Mouse (Mus musculus) liver, postnatal 0 days (tissue): ENCODE results near the gene Irs2.

ENCODE experiments used
- CTCF ChIP-seq: sonication (generic); IDR thresholded peaks from 2 replicates; pipeline ENCODE4 v1.5.1; 2016; ENCODE audit warnings: antibody characterized with exemption, low read depth
- EP300 ChIP-seq: IDR thresholded peaks from 2 replicates; pipeline ENCODE4 v1.6.1; 2016; ENCODE audit warnings: antibody characterized with exemption, low read depth, mild to moderate bottlenecking

DNA sequence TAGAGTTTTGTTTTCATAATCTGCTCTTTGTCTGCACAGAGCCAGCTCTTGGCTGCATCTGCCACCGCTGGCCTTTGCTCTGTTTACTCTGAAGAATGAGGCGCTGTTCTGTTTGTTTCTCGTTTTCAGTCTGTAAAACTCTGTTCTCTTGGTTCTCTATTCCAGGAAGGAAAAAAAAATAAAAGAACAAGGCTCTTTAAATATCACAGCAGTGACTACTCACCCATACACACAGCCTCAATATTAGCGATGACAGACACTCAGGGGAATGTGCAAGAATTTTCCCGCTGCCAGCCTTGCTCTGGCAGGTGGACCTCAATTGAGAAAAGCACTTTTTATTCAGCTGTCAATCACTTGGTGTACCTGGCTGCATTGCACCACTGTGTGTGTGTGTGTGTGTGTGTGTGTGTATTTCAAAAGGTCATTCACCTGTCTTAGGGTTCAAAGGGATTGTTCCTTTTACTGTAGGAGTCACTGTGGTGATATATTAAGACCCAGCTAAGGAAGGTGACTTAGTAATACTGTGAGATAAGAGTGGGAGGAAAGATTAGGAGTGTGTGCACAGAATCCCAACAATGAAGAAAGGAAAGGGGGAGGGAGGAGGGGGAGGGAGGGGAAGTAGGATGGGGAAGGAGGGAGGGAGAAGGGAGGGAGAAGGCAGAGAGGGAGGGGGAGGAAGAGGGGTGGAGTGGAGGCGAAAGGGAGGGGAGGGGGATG is 42.7 kb downstream of the Irs2 start:
- TF ChIP-seq CTCF (no peak), EP300 (peak; percentile 60; the same call in 1 of the 2 replicates)
